Mouse (Mus musculus): ENCODE results near the gene Hipk2. TPM values are rescaled to one million over a fixed set of nuclear protein-coding genes. Genes with fewer than 3 reads are reported as not detected.
A peak's percentile ranks its signal among the peaks of the same experiment; 100 is the strongest.

The Hipk2 gene
- total and polyA plus RNA-seq, 2 experiments from 2014 or later = 17.8 to 28.6 TPM

- no peak overlapping the region for H3K9ac ChIP-seq
- WGBS = 92% methylated on average over 6 of the region's 6 CpGs
- TF ChIP-seq CTCF (IDR thresholded peaks at IDR 0.05; ENCODE audit: low read depth) = no peak
These were observed 172.4 kb downstream of the Hipk2 start for GRCm38 (mm10) chr6:38703526-38703925.

DNA sequence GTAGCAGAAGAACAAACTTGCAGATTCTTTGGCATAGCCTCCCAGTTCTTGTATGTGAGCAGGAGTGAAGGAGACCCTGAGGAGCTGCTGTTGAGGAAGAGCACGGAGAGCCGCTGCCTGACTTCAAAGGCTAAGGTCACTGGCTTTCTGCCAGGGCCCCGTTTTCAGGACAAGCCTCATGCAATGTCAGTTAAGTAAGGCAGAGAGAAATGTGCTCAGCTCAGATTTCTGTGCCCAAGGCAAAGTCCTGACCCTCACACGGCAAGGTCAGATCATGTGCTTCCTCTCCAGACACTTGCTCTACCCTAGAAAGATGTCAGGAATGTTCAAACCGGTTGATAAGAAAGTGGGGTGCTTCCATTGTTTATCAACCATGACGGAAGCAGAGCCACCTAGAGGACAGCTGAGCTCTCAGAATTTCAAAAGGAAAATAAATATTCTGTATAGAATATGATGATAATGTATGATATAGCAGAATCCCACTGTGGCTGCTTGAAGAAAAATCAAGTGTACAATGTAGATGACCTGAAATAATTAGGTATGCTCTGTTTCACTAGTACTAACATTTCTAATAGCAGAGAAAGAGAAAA, 173.1 kb downstream of the Hipk2 start:
- H3K27ac ChIP-seq (ENCODE audit: low read depth, low read length) = no peak overlapping the region
- peak; percentile 42 for TF ChIP-seq CTCF (IDR thresholded peaks at IDR 0.05; ENCODE audit: low read depth)
- no peak overlapping the region for H3K9ac ChIP-seq
- ATAC-seq = no peak
- H3K36me3 ChIP-seq (ENCODE audit: insufficient read depth) = peaks cover 65% of the 10 kb centered on the region
- no peaks in the 10 kb centered on the region for H3K9me3 ChIP-seq (ENCODE audit: low read length)
- 67% methylated on average over 6 of the region's 6 CpGs for WGBS
- H3K27me3 ChIP-seq (ENCODE audit: insufficient read depth, low read length) = no peaks in the 10 kb centered on the region
- DNase-seq = no peak
- no peak overlapping the region for H3K4me3 ChIP-seq (ENCODE audit: low read depth, low read length)
- no peak overlapping the region for H3K4me2 ChIP-seq (ENCODE audit: low read depth)
- H3K4me1 ChIP-seq (ENCODE audit: insufficient read depth) = no peaks in the 10 kb centered on the region

More at GRCm38 (mm10) chr6:38703526-38703925, 172.4 kb downstream of the Hipk2 start:
- ATAC-seq (no peak), DNase-seq (no peak)
- H3K4me3 ChIP-seq (ENCODE audit: low read depth, low read length) = no peak overlapping the region
- H3K9me3 ChIP-seq (ENCODE audit: low read length) = no peaks in the 10 kb centered on the region
- H3K4me2 ChIP-seq (ENCODE audit: low read depth) = no peak overlapping the region
- H3K27ac ChIP-seq (ENCODE audit: low read depth, low read length) = no peak overlapping the region
- no peaks in the 10 kb centered on the region for H3K4me1 ChIP-seq (ENCODE audit: insufficient read depth)
- H3K36me3 ChIP-seq (ENCODE audit: insufficient read depth) = peaks cover 59% of the 10 kb centered on the region
- no peaks in the 10 kb centered on the region for H3K27me3 ChIP-seq (ENCODE audit: insufficient read depth, low read length)

GRCm38 (mm10) chr6:38701421-38701820, 174.5 kb downstream of the Hipk2 start:
- H3K4me3 ChIP-seq (ENCODE audit: low read depth, low read length) = no peak overlapping the region

GRCm38 (mm10) chr6:38698233-38698889, 177.6 kb downstream of the Hipk2 start:
- H3K4me3 ChIP-seq (ENCODE audit: low read depth, low read length) = no peak overlapping the region
- no peak overlapping the region for H3K27ac ChIP-seq (ENCODE audit: low read depth, low read length)
- ATAC-seq (no peak), DNase-seq (peak; percentile 14)
- H3K36me3 ChIP-seq (ENCODE audit: insufficient read depth) = peaks cover 68% of the 10 kb centered on the region
- no peaks in the 10 kb centered on the region for H3K9me3 ChIP-seq (ENCODE audit: low read length)
- H3K9ac ChIP-seq = no peak overlapping the region
- TF ChIP-seq CTCF (IDR thresholded peaks at IDR 0.05; ENCODE audit: low read depth) = no peak
- no peaks in the 10 kb centered on the region for H3K4me1 ChIP-seq (ENCODE audit: insufficient read depth)
- WGBS = 95% methylated on average over 18 of the region's 18 CpGs
- no peak overlapping the region for H3K4me2 ChIP-seq (ENCODE audit: low read depth)
- no peaks in the 10 kb centered on the region for H3K27me3 ChIP-seq (ENCODE audit: insufficient read depth, low read length)

More at GRCm38 (mm10) chr6:38701421-38701820, 174.5 kb downstream of the Hipk2 start:
- Histone ChIP-seq H3K36me3 (ENCODE audit: insufficient read depth) (peaks cover 66% of the 10 kb centered on the region), H3K27me3 (ENCODE audit: insufficient read depth, low read length) (no peaks in the 10 kb centered on the region), H3K27ac (ENCODE audit: low read depth, low read length) (no peak overlapping the region), H3K4me2 (ENCODE audit: low read depth) (no peak overlapping the region), H3K9ac (no peak overlapping the region), H3K9me3 (ENCODE audit: low read length) (no peaks in the 10 kb centered on the region), H3K4me1 (ENCODE audit: insufficient read depth) (no peaks in the 10 kb centered on the region)
- no peak for TF ChIP-seq CTCF (IDR thresholded peaks at IDR 0.05; ENCODE audit: low read depth)
- DNase-seq (no peak), ATAC-seq (no peak)
- WGBS = 63% methylated on average over 2 of the region's 2 CpGs

- Histone ChIP-seq H3K27me3 (ENCODE audit: insufficient read depth, low read length) (no peaks in the 10 kb centered on the region), H3K4me1 (ENCODE audit: insufficient read depth) (no peaks in the 10 kb centered on the region), H3K4me3 (ENCODE audit: low read depth, low read length) (no peak overlapping the region), H3K4me2 (ENCODE audit: low read depth) (no peak overlapping the region), H3K36me3 (ENCODE audit: insufficient read depth) (peaks cover 51% of the 10 kb centered on the region), H3K9ac (no peak overlapping the region), H3K27ac (ENCODE audit: low read depth, low read length) (no peak overlapping the region), H3K9me3 (ENCODE audit: low read length) (no peaks in the 10 kb centered on the region)
- ATAC-seq (peak; percentile 16; the same call in 1 of the 2 replicates), DNase-seq (peak; percentile 17)
- TF ChIP-seq CTCF (IDR thresholded peaks at IDR 0.05; ENCODE audit: low read depth) = no peak
- WGBS = 75% methylated on average over 9 of the region's 9 CpGs
These were observed 179.4 kb downstream of the Hipk2 start for GRCm38 (mm10) chr6:38696570-38696969.

DNA sequence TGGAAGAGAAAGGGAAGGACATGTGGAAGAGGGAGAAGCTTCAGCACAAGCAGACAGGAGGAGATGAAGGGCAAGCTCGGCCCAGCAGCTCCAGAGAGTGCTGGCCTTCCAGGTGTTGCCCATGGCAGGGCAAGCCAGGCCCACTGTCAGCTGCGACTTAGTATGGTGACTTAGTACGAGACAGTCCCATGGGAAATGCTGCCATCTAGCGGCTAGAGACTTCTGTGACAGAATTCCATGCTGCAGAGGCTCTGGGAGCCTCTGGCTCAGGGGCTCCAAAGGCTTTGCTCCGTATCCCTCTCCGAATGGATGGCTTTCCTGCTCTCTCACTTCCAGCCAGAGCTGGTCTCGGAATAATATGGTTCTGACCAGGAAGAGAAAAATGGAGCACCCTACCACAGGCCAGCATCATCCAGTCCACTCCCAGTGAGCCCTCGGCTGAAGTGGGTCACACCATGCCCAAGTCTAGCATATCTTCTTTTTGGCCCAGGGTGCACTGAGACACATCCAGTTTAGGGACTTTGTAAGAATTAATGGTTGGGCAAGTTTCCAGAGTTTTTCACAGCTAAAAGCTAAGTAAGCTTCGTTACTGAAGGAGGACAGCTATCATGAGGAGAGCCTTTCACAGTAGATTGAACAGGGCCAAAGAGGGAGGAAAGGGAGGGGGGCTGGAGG, 180.4 kb downstream of the Hipk2 start:
- Histone ChIP-seq H3K4me2 (ENCODE audit: low read depth) (no peak overlapping the region), H3K4me1 (ENCODE audit: insufficient read depth) (no peaks in the 10 kb centered on the region), H3K4me3 (ENCODE audit: low read depth, low read length) (no peak overlapping the region), H3K36me3 (ENCODE audit: insufficient read depth) (peaks cover 44% of the 10 kb centered on the region), H3K9ac (no peak overlapping the region), H3K9me3 (ENCODE audit: low read length) (no peaks in the 10 kb centered on the region), H3K27ac (ENCODE audit: low read depth, low read length) (no peak overlapping the region), H3K27me3 (ENCODE audit: insufficient read depth, low read length) (no peaks in the 10 kb centered on the region)
- peak; percentile 91 for ATAC-seq
- peak; percentile 94 for DNase-seq
- 23% methylated on average over 9 of the region's 9 CpGs for WGBS
- peak; percentile 90 for TF ChIP-seq CTCF (IDR thresholded peaks at IDR 0.05; ENCODE audit: low read depth)

- no peak overlapping the region for H3K4me2 ChIP-seq (ENCODE audit: low read depth)
These were observed 183.4 kb downstream of the Hipk2 start for GRCm38 (mm10) chr6:38692556-38692955.

More at GRCm38 (mm10) chr6:38692556-38692955, 183.4 kb downstream of the Hipk2 start:
- WGBS = 94% methylated on average over 6 of the region's 6 CpGs
- no peaks in the 10 kb centered on the region for H3K9me3 ChIP-seq (ENCODE audit: low read length)
- no peaks in the 10 kb centered on the region for H3K4me1 ChIP-seq (ENCODE audit: insufficient read depth)
- H3K27me3 ChIP-seq (ENCODE audit: insufficient read depth, low read length) = no peaks in the 10 kb centered on the region
- no peak for TF ChIP-seq CTCF (IDR thresholded peaks at IDR 0.05; ENCODE audit: low read depth)
- ATAC-seq (no peak), DNase-seq (no peak)
- no peak overlapping the region for H3K27ac ChIP-seq (ENCODE audit: low read depth, low read length)
- H3K36me3 ChIP-seq (ENCODE audit: insufficient read depth) = peaks cover 19% of the 10 kb centered on the region; the same call in 1 of the 2 replicates
- H3K9ac ChIP-seq = no peak overlapping the region
- H3K4me3 ChIP-seq (ENCODE audit: low read depth, low read length) = no peak overlapping the region

All from forebrain, postnatal 0 days (tissue).